Mouse (Mus musculus) small intestine, adult 2 months (tissue): ENCODE results near the gene Hipk3.

Source experiments
- CTCF ChIP-seq: fragments of 200-500 bp; IDR thresholded peaks from 2 replicates; pipeline ENCODE4 v1.5.1; 2012; ENCODE audit warnings: low read depth, mild to moderate bottlenecking, control low read depth, inconsistent platforms, low read length, moderate library complexity, mixed read lengths; ENCODE audit not compliant: insufficient replicate concordance, insufficient read length; ENCODE audit errors: extremely low read depth
- POLR2A ChIP-seq: fragments of 200-500 bp; IDR thresholded peaks from 2 replicates; pipeline ENCODE4 v1.6.1; 2012; ENCODE audit warnings: low read depth, mild to moderate bottlenecking, control low read depth, inconsistent platforms, low read length, moderate library complexity

DNA sequence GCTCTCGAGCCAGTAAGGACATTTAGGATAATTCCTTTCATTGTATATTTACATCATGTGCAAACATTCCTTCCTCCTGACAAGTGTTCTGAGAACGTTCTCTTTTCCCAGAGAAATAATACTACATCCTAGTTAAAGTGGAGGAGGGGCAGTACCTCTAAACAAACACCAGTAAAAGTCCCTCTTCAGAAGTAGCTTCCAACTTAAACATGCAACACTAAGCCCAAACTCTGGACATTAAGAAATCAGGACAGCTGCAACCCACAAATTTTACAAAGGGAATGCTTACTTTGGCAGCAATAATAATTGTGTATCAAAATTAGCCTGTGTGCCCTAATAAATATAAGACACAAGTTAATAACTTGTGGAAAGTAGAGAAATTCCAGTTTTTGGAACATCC, 3.5 kb downstream of the Hipk3 start:
- no peak for TF ChIP-seq CTCF
- no peak for TF ChIP-seq POLR2A
